In the genomic region with DNA sequence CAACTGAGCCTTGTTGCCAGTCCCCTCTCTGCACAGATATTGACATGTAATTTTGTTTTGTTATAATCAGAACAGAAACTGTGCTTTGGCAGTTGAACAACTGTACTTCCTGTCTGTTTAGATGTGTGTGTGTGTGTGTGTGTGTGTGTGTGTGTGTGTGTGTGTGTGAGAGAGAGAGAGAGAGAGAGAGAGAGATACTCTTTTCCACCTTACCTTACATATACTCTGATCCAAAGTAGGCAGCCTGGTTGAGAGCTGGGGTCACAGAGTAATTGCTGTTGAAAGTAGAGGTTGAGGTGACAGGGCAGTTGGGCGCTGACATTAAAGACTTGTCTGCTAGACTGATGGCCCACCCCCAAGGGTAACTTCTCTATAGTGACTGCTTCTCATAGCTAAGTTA, we compare ENCODE assay signal across 13 mouse cellular contexts. TPM values are rescaled to one million over a fixed set of nuclear protein-coding genes. Genes with fewer than 3 reads are reported as not detected.
DNase-seq lines count a peak whose midpoint lies in the region; TF ChIP-seq lines count a peak whose summit lies in the region.
"Had no signal": no experiment of that assay in that cellular context is flagged by ENCODE, and none has a peak within 500 bp of the region (broad histone marks: within the 10 kb centered on the region; RNA-seq: fewer than 3 reads in every experiment).

No protein-coding gene starts in this region.

- no peak for TF ChIP-seq POLR2A in bone marrow macrophage, adult 2 months (IDR thresholded peaks at IDR 0.05; ENCODE audit: borderline replicate concordance, low read depth, low read length)

- H3K9me3 ChIP-seq in megakaryocyte, embryonic 14.5 days = no peaks in the 10 kb centered on the region
- H3K9me3 ChIP-seq: midbrain, embryonic 12.5 days; neural tube, embryonic 15.5 days had no signal

- H3K4me1 ChIP-seq in bone marrow macrophage, adult 2 months (ENCODE audit: control insufficient read depth, insufficient read depth, low read length) = peaks cover 73% of the 10 kb centered on the region
- peaks cover 99% of the 10 kb centered on the region for H3K4me1 ChIP-seq in megakaryocyte, embryonic 14.5 days

- H3K36me3 ChIP-seq in megakaryocyte, embryonic 14.5 days (replicated peaks; ENCODE audit: low read length) = peaks cover 7% of the 10 kb centered on the region
- H3K36me3 ChIP-seq: midbrain, embryonic 12.5 days; neural tube, embryonic 15.5 days had no signal

- DNase-seq in embryo, embryonic 11 days = peak; percentile 17
- DNase-seq in embryo, embryonic 10 days (ENCODE audit: low spot score) = no peak
- no peak for DNase-seq in layer of hippocampus, adult 2 months (ENCODE audit: low spot score in 2 of 2)
- DNase-seq in layer of hippocampus, postnatal 36 days = no peak
- no peak for DNase-seq in c-Kit-positive CD71-positive TER-119-positive erythroid progenitor cells, embryonic 14.5 days (ENCODE audit: low spot score)
- no peak for DNase-seq in right cerebral cortex, postnatal 10 days (ENCODE audit: low spot score in 2 of 2)
- DNase-seq: adrenal gland, postnatal 36 days; cerebellum, postnatal 25 days had no signal

- no peaks in the 10 kb centered on the region for H3K27me3 ChIP-seq in megakaryocyte, embryonic 14.5 days (replicated peaks)
- H3K27me3 ChIP-seq: midbrain, embryonic 12.5 days; neural tube, embryonic 15.5 days had no signal

- H3K4me3 ChIP-seq in layer of hippocampus, adult 2 months = no peak overlapping the region
- no peak overlapping the region for H3K4me3 ChIP-seq in bone marrow macrophage, adult 2 months (ENCODE audit: insufficient read depth, low read length)
- peak overlapping the region; percentile 46 for H3K4me3 ChIP-seq in megakaryocyte, embryonic 14.5 days (replicated peaks)
- H3K4me3 ChIP-seq: midbrain, embryonic 12.5 days; neural tube, embryonic 15.5 days had no signal

- peak overlapping the region; percentile 85 for H3K27ac ChIP-seq in layer of hippocampus, adult 2 months
- H3K27ac ChIP-seq in bone marrow macrophage, adult 2 months (ENCODE audit: insufficient read depth, low read depth, low read length) = peak overlapping the region; percentile 21
- H3K27ac ChIP-seq: neural tube, embryonic 15.5 days had no signal

- no peak for TF ChIP-seq CTCF in layer of hippocampus, adult 2 months (conservative IDR thresholded peaks at IDR 0.05)
- TF ChIP-seq CTCF in bone marrow macrophage, adult 2 months (IDR thresholded peaks at IDR 0.05; ENCODE audit: low read depth, low read length) = no peak

RNA-seq across cellular contexts. Expression of gene Susd6, which starts 25.0 kb away (rescaled TPM):
- total RNA-seq in layer of hippocampus, adult 2 months (2021) = 10 to 100 TPM; 71.6 to 72.1 TPM
- total RNA-seq in layer of hippocampus, postnatal 36 days (2021) = 10 to 100 TPM; 66.7 to 70.2 TPM
- polyA plus RNA-seq in bone marrow macrophage, adult 2 months (2012; ENCODE audit: insufficient read depth, insufficient read length, missing spikeins) = 144 and 157 TPM in 2 replicates
- 5.9 and 6.0 TPM in 2 replicates for polyA plus RNA-seq in megakaryocyte, embryonic 14.5 days (2012; ENCODE audit: insufficient read depth, low replicate concordance)

RNA-seq across cellular contexts. Expression of gene Ccdc177, which starts 54.8 kb away (rescaled TPM):
- total RNA-seq in layer of hippocampus, adult 2 months (2021) = 10 to 100 TPM; 18.4 to 18.6 TPM
- total RNA-seq in layer of hippocampus, postnatal 36 days (2021) = 10 to 100 TPM; 16.5 to 18.6 TPM
- polyA plus RNA-seq in bone marrow macrophage, adult 2 months (2012; ENCODE audit: insufficient read depth, insufficient read length, missing spikeins) = not detected in 2 replicates
- not detected in 2 replicates for polyA plus RNA-seq in megakaryocyte, embryonic 14.5 days (2012; ENCODE audit: insufficient read depth, low replicate concordance)
- total RNA-seq: adrenal gland, postnatal 36 days had no signal
- polyA plus RNA-seq: C2C12 had no signal
